Mouse (Mus musculus) kidney, adult 2 months (tissue): ENCODE measurements at regions not wholly inside any gene's neighbourhood (a gene's known extent, or its start where the extent isn't known, plus 50 kb on each side); places are given as distances from the start of the nearest gene placed in this dataset.
A peak's percentile ranks its signal among the peaks of the same experiment; 100 is the strongest.

Source experiments
- CTCF ChIP-seq: fragments of 200-500 bp; conservative IDR thresholded peaks from 2 replicates; pipeline ENCODE4 v1.5.1; 2011; ENCODE audit warnings: low read depth, mild to moderate bottlenecking, control low read depth, low read length, moderate library complexity, mixed read lengths; ENCODE audit not compliant: insufficient read depth, insufficient read length
- POLR2A ChIP-seq: fragments of 200-500 bp; IDR thresholded peaks from one replicate; pipeline ENCODE4 v1.6.1; 2011; ENCODE audit warnings: low read depth, low read length, control low read depth

GRCm38 (mm10) chr13:47695877-47696276 lies 565.2 kb upstream of the Id4 start:
- 0 out of 2 replicates have a peak, but pooled peaks have one; percentile 23 for TF ChIP-seq CTCF
- no peak for TF ChIP-seq POLR2A
